Mouse (Mus musculus): Measurements from ENCODE around the gene Noc2l.

DNA sequence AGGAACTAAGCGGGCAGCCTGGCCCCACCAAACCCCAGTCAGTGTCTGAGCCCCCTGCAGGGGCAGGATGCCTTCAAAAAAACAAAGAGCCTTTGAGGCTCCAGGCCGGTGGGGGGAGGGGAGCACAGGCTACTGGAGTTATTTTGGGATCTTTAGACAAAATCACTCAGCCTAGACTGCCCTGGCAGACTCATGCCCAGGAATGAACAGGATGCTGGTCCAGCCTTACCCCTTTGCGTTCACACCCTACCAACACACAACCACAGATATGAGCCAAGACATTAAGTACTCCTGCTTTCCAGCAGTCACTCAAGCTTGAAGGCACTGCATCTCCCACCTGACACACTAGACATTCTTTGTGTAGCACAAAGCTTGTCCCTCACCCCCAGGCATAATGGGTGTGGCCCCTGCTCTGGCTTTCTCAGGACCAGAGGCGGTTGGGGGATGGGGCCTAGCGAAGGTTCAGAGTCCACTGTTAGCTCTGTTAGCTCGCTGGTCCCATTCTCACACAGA, 46.9 kb upstream of the Noc2l start:
- TF ChIP-seq POLR2A (IDR thresholded peaks at IDR 0.05; ENCODE audit: borderline replicate concordance, low read depth, low read length) (no peak), CTCF (IDR thresholded peaks at IDR 0.05; ENCODE audit: low read depth, low read length) (no peak)

Measured in bone marrow macrophage, adult 2 months (primary cell).